Mouse (Mus musculus): ENCODE measurements around the gene Eif4g1.
"Not testable (repeated sequence)": the region's sequence is repeated elsewhere in the genome, so short reads cannot be mapped to it uniquely, and the experiment has no call there.

The Eif4g1 gene

GRCm38 (mm10) chr16:20668013-20668412, at the start of gene Eif4g1:
Eif4g1 (plus strand) TSS chr16:20668313.
- DNase-seq (ENCODE audit: low spot score in 2 of 2): not testable (repeated sequence)

- peak in 1 of 2 experiments; percentile 15 for DNase-seq (ENCODE audit: low spot score in 2 of 2)
Measured at GRCm38 (mm10) chr16:20619541-20620398, 48.3 kb upstream of the Eif4g1 start.

GRCm38 (mm10) chr16:20620399-20620735, 47.7 kb upstream of the Eif4g1 start:
- DNase-seq (ENCODE audit: low spot score in 2 of 2): no peak

GRCm38 (mm10) chr16:20620751-20621190, 47.3 kb upstream of the Eif4g1 start:
- DNase-seq (ENCODE audit: low spot score in 2 of 2): peak in 1 of 2 experiments; percentile 18

- DNase-seq (ENCODE audit: low spot score in 2 of 2): peak in 1 of 2 experiments; percentile 47
Measured at GRCm38 (mm10) chr16:20621191-20621990, 46.7 kb upstream of the Eif4g1 start, which contains the start of gene Camk2n2. Camk2n2 (minus strand) TSS chr16:20621287.

GRCm38 (mm10) chr16:20621991-20622685, 46.0 kb upstream of the Eif4g1 start:
- DNase-seq (ENCODE audit: low spot score in 2 of 2): peak; percentile 68 to 72

GRCm38 (mm10) chr16:20623211-20623610, 44.9 kb upstream of the Eif4g1 start:
- DNase-seq (ENCODE audit: low spot score in 2 of 2): no peak

- peak; percentile 56 to 68 for DNase-seq (ENCODE audit: low spot score in 2 of 2)
Measured at GRCm38 (mm10) chr16:20628871-20629391, 39.2 kb upstream of the Eif4g1 start.

- peak in 1 of 2 experiments; percentile 21 for DNase-seq (ENCODE audit: low spot score in 2 of 2)
Measured at GRCm38 (mm10) chr16:20629731-20630634, 38.1 kb upstream of the Eif4g1 start, which contains the start of gene Ece2. Ece2 (plus strand) TSS chr16:20629828.

- no peak for DNase-seq (ENCODE audit: low spot score in 2 of 2)
Measured at GRCm38 (mm10) chr16:20637410-20637809, 30.7 kb upstream of the Eif4g1 start.

- peak; percentile 28 to 44 for DNase-seq (ENCODE audit: low spot score in 2 of 2)
Measured at GRCm38 (mm10) chr16:20638367-20638766, 29.7 kb upstream of the Eif4g1 start.

GRCm38 (mm10) chr16:20642161-20642560, 26.0 kb upstream of the Eif4g1 start:
- DNase-seq (ENCODE audit: low spot score in 2 of 2): peak; percentile 81 to 84

GRCm38 (mm10) chr16:20643911-20644310, 24.2 kb upstream of the Eif4g1 start:
- no peak for DNase-seq (ENCODE audit: low spot score in 2 of 2)

GRCm38 (mm10) chr16:20651076-20651946, 16.8 kb upstream of the Eif4g1 start, which contains the start of gene Psmd2:
Psmd2 (plus strand) TSS chr16:20651652.
- peak; percentile 95 to 98 for DNase-seq (ENCODE audit: low spot score in 2 of 2)

GRCm38 (mm10) chr16:20651947-20652310, 16.2 kb upstream of the Eif4g1 start:
- no peak for DNase-seq (ENCODE audit: low spot score in 2 of 2)

- DNase-seq (ENCODE audit: low spot score in 2 of 2): no peak
Measured at GRCm38 (mm10) chr16:20653315-20653714, 14.8 kb upstream of the Eif4g1 start.

- no peak for DNase-seq (ENCODE audit: low spot score in 2 of 2)
Measured at GRCm38 (mm10) chr16:20657661-20658060, 10.5 kb upstream of the Eif4g1 start.

- no peak for DNase-seq (ENCODE audit: low spot score in 2 of 2)
Measured at GRCm38 (mm10) chr16:20670291-20670690, 2.2 kb downstream of the Eif4g1 start.

- DNase-seq (ENCODE audit: low spot score in 2 of 2): no peak
Measured at GRCm38 (mm10) chr16:20671886-20672285, 3.8 kb downstream of the Eif4g1 start.
